Mouse (Mus musculus): ENCODE results near the gene Lgr6. TPM values are rescaled to one million over a fixed set of nuclear protein-coding genes. Genes with fewer than 3 reads are reported as not detected.
A peak's percentile ranks its signal among the peaks of the same experiment; 100 is the strongest.

The Lgr6 gene
- total and polyA plus RNA-seq, 2 experiments from 2014 or later, result 3.8 to 8.6 TPM

- H3K4me1 ChIP-seq (ENCODE audit: control insufficient read depth, insufficient read depth), result no peaks in the 10 kb centered on the region
- no peak overlapping the region for H3K4me3 ChIP-seq (ENCODE audit: low read depth, low read length)
- H3K9me3 ChIP-seq (replicated peaks; ENCODE audit: control insufficient read depth, low read length), result no peaks in the 10 kb centered on the region
- 49% methylated on average over 2 of the region's 2 CpGs for WGBS
- TF ChIP-seq EP300 (IDR thresholded peaks at IDR 0.05; ENCODE audit: low read depth) (no peak), CTCF (IDR thresholded peaks at IDR 0.05; ENCODE audit: low read depth) (no peak)
- H3K27ac ChIP-seq (ENCODE audit: low read depth), result no peak overlapping the region
- H3K36me3 ChIP-seq (replicated peaks; ENCODE audit: control insufficient read depth, insufficient read depth, low read length), result no peaks in the 10 kb centered on the region
- H3K4me2 ChIP-seq (ENCODE audit: low read depth, low read length), result no peak overlapping the region
- H3K27me3 ChIP-seq (ENCODE audit: control insufficient read depth, insufficient read depth, low read length), result no peaks in the 10 kb centered on the region
- ATAC-seq (ENCODE audit: insufficient read depth, low read depth) (no peak), DNase-seq (ENCODE audit: low spot score) (no peak)
- H3K9ac ChIP-seq (replicated peaks; ENCODE audit: low read depth, low read length), result no peak overlapping the region
Measured at GRCm38 (mm10) chr1:135079021-135079420, 26.1 kb downstream of the Lgr6 start.

- Histone ChIP-seq H3K36me3 (replicated peaks; ENCODE audit: control insufficient read depth, insufficient read depth, low read length) (no peaks in the 10 kb centered on the region), H3K4me3 (ENCODE audit: low read depth, low read length) (no peak overlapping the region), H3K27me3 (ENCODE audit: control insufficient read depth, insufficient read depth, low read length) (no peaks in the 10 kb centered on the region), H3K27ac (ENCODE audit: low read depth) (no peak overlapping the region), H3K9ac (replicated peaks; ENCODE audit: low read depth, low read length) (no peak overlapping the region), H3K4me1 (ENCODE audit: control insufficient read depth, insufficient read depth) (no peaks in the 10 kb centered on the region), H3K4me2 (ENCODE audit: low read depth, low read length) (no peak overlapping the region), H3K9me3 (replicated peaks; ENCODE audit: control insufficient read depth, low read length) (no peaks in the 10 kb centered on the region)
- WGBS, result 55% methylated on average over 5 of the region's 5 CpGs
- DNase-seq (ENCODE audit: low spot score), result no peak
- TF ChIP-seq EP300 (IDR thresholded peaks at IDR 0.05; ENCODE audit: low read depth) (no peak), CTCF (IDR thresholded peaks at IDR 0.05; ENCODE audit: low read depth) (no peak)
- no peak for ATAC-seq (ENCODE audit: insufficient read depth, low read depth)
Measured at GRCm38 (mm10) chr1:135076470-135076869, 28.6 kb downstream of the Lgr6 start.

GRCm38 (mm10) chr1:135075270-135075669 lies 29.8 kb downstream of the Lgr6 start:
- H3K36me3 ChIP-seq (replicated peaks; ENCODE audit: control insufficient read depth, insufficient read depth, low read length), result no peaks in the 10 kb centered on the region
- 94% methylated on average over 1 of the region's 1 CpGs for WGBS
- TF ChIP-seq EP300 (IDR thresholded peaks at IDR 0.05; ENCODE audit: low read depth), result no peak
- no peak for TF ChIP-seq CTCF (IDR thresholded peaks at IDR 0.05; ENCODE audit: low read depth)
- H3K27ac ChIP-seq (ENCODE audit: low read depth), result no peak overlapping the region
- no peaks in the 10 kb centered on the region for H3K9me3 ChIP-seq (replicated peaks; ENCODE audit: control insufficient read depth, low read length)
- no peaks in the 10 kb centered on the region for H3K4me1 ChIP-seq (ENCODE audit: control insufficient read depth, insufficient read depth)
- no peaks in the 10 kb centered on the region for H3K27me3 ChIP-seq (ENCODE audit: control insufficient read depth, insufficient read depth, low read length)
- ATAC-seq (ENCODE audit: insufficient read depth, low read depth) (no peak), DNase-seq (ENCODE audit: low spot score) (no peak)
- no peak overlapping the region for H3K4me3 ChIP-seq (ENCODE audit: low read depth, low read length)
- no peak overlapping the region for H3K4me2 ChIP-seq (ENCODE audit: low read depth, low read length)
- no peak overlapping the region for H3K9ac ChIP-seq (replicated peaks; ENCODE audit: low read depth, low read length)

GRCm38 (mm10) chr1:135072643-135073042 lies 32.4 kb downstream of the Lgr6 start:
- no peak for DNase-seq (ENCODE audit: low spot score)
- no peak overlapping the region for H3K27ac ChIP-seq (ENCODE audit: low read depth)
- no peak overlapping the region for H3K4me2 ChIP-seq (ENCODE audit: low read depth, low read length)
- no peaks in the 10 kb centered on the region for H3K36me3 ChIP-seq (replicated peaks; ENCODE audit: control insufficient read depth, insufficient read depth, low read length)
- no peaks in the 10 kb centered on the region for H3K27me3 ChIP-seq (ENCODE audit: control insufficient read depth, insufficient read depth, low read length)
- no peak overlapping the region for H3K9ac ChIP-seq (replicated peaks; ENCODE audit: low read depth, low read length)
- no peak for TF ChIP-seq CTCF (IDR thresholded peaks at IDR 0.05; ENCODE audit: low read depth)
- no peak for TF ChIP-seq EP300 (IDR thresholded peaks at IDR 0.05; ENCODE audit: low read depth)
- H3K4me1 ChIP-seq (ENCODE audit: control insufficient read depth, insufficient read depth), result no peaks in the 10 kb centered on the region
- 48% methylated on average over 5 of the region's 5 CpGs for WGBS
- H3K9me3 ChIP-seq (replicated peaks; ENCODE audit: control insufficient read depth, low read length), result no peaks in the 10 kb centered on the region
- ATAC-seq (ENCODE audit: insufficient read depth, low read depth), result no peak
- H3K4me3 ChIP-seq (ENCODE audit: low read depth, low read length), result no peak overlapping the region

GRCm38 (mm10) chr1:135069841-135070240 lies 35.2 kb downstream of the Lgr6 start:
- Histone ChIP-seq H3K36me3 (replicated peaks; ENCODE audit: control insufficient read depth, insufficient read depth, low read length) (no peaks in the 10 kb centered on the region), H3K4me1 (ENCODE audit: control insufficient read depth, insufficient read depth) (no peaks in the 10 kb centered on the region), H3K9me3 (replicated peaks; ENCODE audit: control insufficient read depth, low read length) (no peaks in the 10 kb centered on the region), H3K27ac (ENCODE audit: low read depth) (no peak overlapping the region), H3K4me2 (ENCODE audit: low read depth, low read length) (no peak overlapping the region), H3K27me3 (ENCODE audit: control insufficient read depth, insufficient read depth, low read length) (no peaks in the 10 kb centered on the region), H3K4me3 (ENCODE audit: low read depth, low read length) (no peak overlapping the region), H3K9ac (replicated peaks; ENCODE audit: low read depth, low read length) (no peak overlapping the region)
- TF ChIP-seq EP300 (IDR thresholded peaks at IDR 0.05; ENCODE audit: low read depth), result no peak
- TF ChIP-seq CTCF (IDR thresholded peaks at IDR 0.05; ENCODE audit: low read depth), result no peak
- DNase-seq (ENCODE audit: low spot score) (no peak), ATAC-seq (ENCODE audit: insufficient read depth, low read depth) (no peak)
- 80% methylated on average over 8 of the region's 8 CpGs for WGBS

- Histone ChIP-seq H3K36me3 (replicated peaks; ENCODE audit: control insufficient read depth, insufficient read depth, low read length) (no peaks in the 10 kb centered on the region), H3K4me2 (ENCODE audit: low read depth, low read length) (no peak overlapping the region), H3K4me1 (ENCODE audit: control insufficient read depth, insufficient read depth) (no peaks in the 10 kb centered on the region), H3K4me3 (ENCODE audit: low read depth, low read length) (no peak overlapping the region), H3K27me3 (ENCODE audit: control insufficient read depth, insufficient read depth, low read length) (peaks cover 5% of the 10 kb centered on the region; the same call in 1 of the 2 replicates), H3K9ac (replicated peaks; ENCODE audit: low read depth, low read length) (no peak overlapping the region), H3K27ac (ENCODE audit: low read depth) (no peak overlapping the region), H3K9me3 (replicated peaks; ENCODE audit: control insufficient read depth, low read length) (0 out of 2 replicates have a peak, but pooled peaks cover 7% of the 10 kb centered on the region)
- TF ChIP-seq CTCF (IDR thresholded peaks at IDR 0.05; ENCODE audit: low read depth), result peak; percentile 13; the same call in 1 of the 2 replicates
- no peak for TF ChIP-seq EP300 (IDR thresholded peaks at IDR 0.05; ENCODE audit: low read depth)
- ATAC-seq (ENCODE audit: insufficient read depth, low read depth) (no peak), DNase-seq (ENCODE audit: low spot score) (no peak)
- WGBS, result 87% methylated on average over 2 of the region's 2 CpGs
Measured at GRCm38 (mm10) chr1:135064525-135064924, 40.6 kb downstream of the Lgr6 start.

Data from heart, postnatal 0 days (tissue).